24 mouse cellular contexts compared by ENCODE assay signal in genomic region chr5:117207286-117207685, GRCm38 (mm10).
A peak's percentile ranks its signal among the peaks of the same experiment; 100 is the strongest.
DNase-seq lines count a peak whose midpoint lies in the region; ATAC-seq and TF ChIP-seq lines count a peak whose summit lies in the region.
"Had no signal": no experiment of that assay in that cellular context is flagged by ENCODE, and none has a peak within 500 bp of the region (broad histone marks: within the 10 kb centered on the region; RNA-seq: fewer than 3 reads in every experiment).

No protein-coding gene starts in this region.

- no peaks in the 10 kb centered on the region for H3K9me3 ChIP-seq in midbrain, postnatal 0 days (ENCODE audit: low read length)
- no peaks in the 10 kb centered on the region for H3K9me3 ChIP-seq in midbrain, embryonic 11.5 days (ENCODE audit: control insufficient read depth, low read length)
- H3K9me3 ChIP-seq: embryonic facial prominence, embryonic 13.5 days; kidney, embryonic 15.5 days; liver, embryonic 13.5 days; lung, embryonic 15.5 days had no signal

- no peak for TF ChIP-seq CTCF in midbrain, postnatal 0 days (IDR thresholded peaks at IDR 0.05)
- no peak for TF ChIP-seq CTCF in brain, embryonic 14.5 days (IDR thresholded peaks at IDR 0.05; ENCODE audit: borderline replicate concordance, extremely low read depth, insufficient read depth, insufficient read length)

- no peak for ATAC-seq in cerebellum, adult (ENCODE audit: insufficient number of reproducible peaks, low FRiP score, low TSS enrichment)
- ATAC-seq in midbrain, postnatal 0 days (ENCODE audit: low FRiP score) = no peak
- ATAC-seq in midbrain, embryonic 11.5 days (ENCODE audit: low FRiP score) = no peak
- ATAC-seq: activated CD4-positive, CD25-positive, alpha-beta regulatory T cell, adult 4 months; hindbrain, embryonic 16.5 days; intestine, postnatal 0 days had no signal

- no peak overlapping the region for H3K4me3 ChIP-seq in midbrain, postnatal 0 days (ENCODE audit: low read depth, low read length)
- no peak overlapping the region for H3K4me3 ChIP-seq in midbrain, embryonic 11.5 days (ENCODE audit: low read depth, low read length)
- H3K4me3 ChIP-seq: embryonic facial prominence, embryonic 13.5 days; kidney, embryonic 15.5 days; limb, embryonic 13.5 days; liver, embryonic 13.5 days; lung, embryonic 15.5 days; midbrain, embryonic 10.5 days had no signal

- H3K27ac ChIP-seq in midbrain, postnatal 0 days (ENCODE audit: low read depth, low read length) = no peak overlapping the region
- no peak overlapping the region for H3K27ac ChIP-seq in midbrain, embryonic 11.5 days (ENCODE audit: low read depth, low read length)
- H3K27ac ChIP-seq: embryonic facial prominence, embryonic 13.5 days; kidney, embryonic 15.5 days; limb, embryonic 13.5 days; liver, embryonic 13.5 days; lung, embryonic 15.5 days; macrophage; midbrain, embryonic 10.5 days had no signal

- no peak overlapping the region for H3K9ac ChIP-seq in midbrain, postnatal 0 days (replicated peaks; ENCODE audit: low read length, poor library complexity, severe bottlenecking)
- H3K9ac ChIP-seq in midbrain, embryonic 11.5 days (ENCODE audit: low read length) = no peak overlapping the region
- H3K9ac ChIP-seq: embryonic facial prominence, embryonic 13.5 days; kidney, embryonic 15.5 days; limb, embryonic 13.5 days; liver, embryonic 13.5 days; lung, embryonic 15.5 days had no signal

- H3K36me3 ChIP-seq in midbrain, postnatal 0 days (ENCODE audit: insufficient read depth, low read length) = peaks cover 25% of the 10 kb centered on the region; the same call in 1 of the 2 replicates
- H3K36me3 ChIP-seq in midbrain, embryonic 11.5 days (ENCODE audit: control insufficient read depth, insufficient read depth, low read length) = no peaks in the 10 kb centered on the region; the same call in 1 of the 2 replicates

- H3K4me2 ChIP-seq in midbrain, postnatal 0 days (ENCODE audit: low read depth, low read length, poor library complexity, severe bottlenecking) = no peak overlapping the region
- H3K4me2 ChIP-seq in midbrain, embryonic 11.5 days = no peak overlapping the region
- H3K4me2 ChIP-seq: embryonic facial prominence, embryonic 13.5 days; kidney, embryonic 15.5 days; limb, embryonic 13.5 days; liver, embryonic 13.5 days; lung, embryonic 15.5 days had no signal

- WGBS in midbrain, postnatal 0 days = 61% methylated on average over 16 of the region's 16 CpGs
- WGBS in midbrain, embryonic 11.5 days = 74% methylated on average over 16 of the region's 16 CpGs

- intact Hi-C loops in gastrocnemius, postnatal 14 days (cut with DNase I; ENCODE audit: low total_unique reads) = no loop called here
- intact Hi-C loops in heart, postnatal 25 days (cut with DNase I) = no loop called here

- H3K27me3 ChIP-seq in midbrain, postnatal 0 days (ENCODE audit: insufficient read depth, low read length) = no peaks in the 10 kb centered on the region
- H3K27me3 ChIP-seq in midbrain, embryonic 11.5 days (ENCODE audit: control insufficient read depth, insufficient read depth, low read length) = no peaks in the 10 kb centered on the region
- H3K27me3 ChIP-seq: embryonic facial prominence, embryonic 13.5 days; kidney, embryonic 15.5 days; limb, embryonic 13.5 days; liver, embryonic 13.5 days; lung, embryonic 15.5 days had no signal

- no peak for TF ChIP-seq POLR2A in brain, embryonic 14.5 days (IDR thresholded peaks at IDR 0.05; ENCODE audit: borderline replicate concordance, extremely low read depth, insufficient read depth, insufficient read length, poor library complexity, severe bottlenecking)

- peak; percentile 42 to 48 for DNase-seq in cerebellum, adult 18-20 months
- peak; percentile 4 for DNase-seq in gastrocnemius, adult 18-20 months (ENCODE audit: low spot score)
- no peak for DNase-seq in gastrocnemius, postnatal 14 days
- peak; percentile 21 for DNase-seq in midbrain, postnatal 0 days (ENCODE audit: low spot score)
- DNase-seq in midbrain, embryonic 11.5 days (ENCODE audit: low spot score, missing footprints) = no peak
- DNase-seq in brain, embryonic 14.5 days (ENCODE audit: low read depth) = peak; percentile 47
- DNase-seq in heart, postnatal 25 days (ENCODE audit: low spot score) = no peak
- DNase-seq: adrenal gland, postnatal 25 days; gastrocnemius, postnatal 10 days; heart, adult 18-20 months; heart, postnatal 4 days; kidney, postnatal 4 days; liver, embryonic 13.5 days; retina, postnatal 1 day had no signal

- no peaks in the 10 kb centered on the region for H3K4me1 ChIP-seq in midbrain, postnatal 0 days (ENCODE audit: insufficient read depth, low read length)
- no peaks in the 10 kb centered on the region for H3K4me1 ChIP-seq in midbrain, embryonic 11.5 days (ENCODE audit: control insufficient read depth, insufficient read depth, low read length)
- H3K4me1 ChIP-seq: embryonic facial prominence, embryonic 13.5 days; kidney, embryonic 15.5 days; limb, embryonic 13.5 days; liver, embryonic 13.5 days; lung, embryonic 15.5 days; midbrain, embryonic 10.5 days had no signal

Comparison
In these comparisons a context has a peak if more than half of its experiments do, and no peak if none do; other contexts are left out.
1. DNase-seq: peak in cerebellum, adult 18-20 months (2 of 2), gastrocnemius, adult 18-20 months (single experiment), midbrain, postnatal 0 days (single experiment) and brain, embryonic 14.5 days (single experiment); none in gastrocnemius, postnatal 14 days (single experiment), midbrain, embryonic 11.5 days (single experiment) and heart, postnatal 25 days (single experiment).